Mouse (Mus musculus) myocyte (in vitro differentiated cells): Measurements from ENCODE around the gene Fbxo11.
"Not testable (repeated sequence)": the region's sequence is repeated elsewhere in the genome, so short reads cannot be mapped to it uniquely, and the experiment has no call there.

Experiments used
- E2F4 ChIP-seq: IDR thresholded peaks from one replicate; pipeline ENCODE4 v1.6.1; 2011; ENCODE audit warnings: mild to moderate bottlenecking, control low read depth, moderate library complexity; ENCODE audit not compliant: insufficient read depth
- MAX ChIP-seq: IDR thresholded peaks from one replicate; pipeline ENCODE4 v1.6.1; 2011; ENCODE audit warnings: low read depth, mild to moderate bottlenecking, control low read depth
- MYOG ChIP-seq, 3 experiments: IDR thresholded peaks; one replicate each; pipeline ENCODE4 v1.6.1; 2011; ENCODE audit warnings: control low read depth in 2 of 3, low read depth in 2 of 3, mild to moderate bottlenecking in 2 of 3; ENCODE audit not compliant: insufficient read length in 2 of 3, control insufficient read depth in 1 of 3, insufficient read depth in 1 of 3
- POLR2A ChIP-seq: IDR thresholded peaks from one replicate; pipeline ENCODE4 v1.6.1; 2011; ENCODE audit warnings: low read depth, mild to moderate bottlenecking, control low read depth, moderate library complexity; ENCODE audit not compliant: insufficient read length
- REST ChIP-seq: IDR thresholded peaks from one replicate; pipeline ENCODE4 v1.6.1; 2011; ENCODE audit warnings: mild to moderate bottlenecking, control low read depth, moderate library complexity; ENCODE audit not compliant: insufficient read depth, insufficient read length
- TCF12 ChIP-seq: IDR thresholded peaks from one replicate; pipeline ENCODE4 v1.6.1; 2011; ENCODE audit warnings: mild to moderate bottlenecking, control low read depth; ENCODE audit not compliant: poor library complexity, insufficient read depth, severe bottlenecking
- USF1 ChIP-seq: IDR thresholded peaks from one replicate; pipeline ENCODE4 v1.6.1; 2011; ENCODE audit warnings: low read depth, mild to moderate bottlenecking, control low read depth, moderate library complexity

DNA sequence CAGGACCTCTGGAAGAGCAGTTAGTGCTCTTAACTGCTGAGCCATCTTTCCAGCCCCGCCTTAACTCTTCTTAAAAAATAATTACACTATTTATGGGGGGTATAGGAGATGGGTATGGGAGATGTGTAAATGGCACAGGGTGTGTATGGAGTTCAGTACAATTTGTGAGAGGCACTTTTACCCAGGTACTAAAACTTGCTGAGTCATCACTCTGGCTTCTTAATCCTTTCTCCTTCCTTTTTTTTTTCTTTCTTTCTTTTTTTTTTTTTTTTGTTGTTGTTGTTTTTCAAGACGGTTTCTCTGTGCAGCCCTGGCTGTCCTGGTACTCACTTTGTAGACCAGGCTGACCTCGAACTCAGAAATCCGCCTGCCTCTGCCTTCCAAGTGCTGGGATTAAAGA lies 88.2 kb downstream of the Fbxo11 start:
- TF ChIP-seq TCF12; POLR2A; REST; E2F4; MYOG (IDR thresholded peaks at IDR 0.05; ENCODE audit: control insufficient read depth in 1 of 3, insufficient read depth in 1 of 3, insufficient read length in 2 of 3, low read depth in 2 of 3); USF1; MAX: not testable (repeated sequence)
